Mouse (Mus musculus) frontal cortex, postnatal 36 days (tissue): ENCODE results near the gene Tgm1.

Experiments
- DNase-seq, 2 experiments: peaks; one replicate each; pipeline ENCODE4 v3.0.0; 2022; ENCODE audit warnings: low spot score in 2 of 2

Tgm1 gene

DNA sequence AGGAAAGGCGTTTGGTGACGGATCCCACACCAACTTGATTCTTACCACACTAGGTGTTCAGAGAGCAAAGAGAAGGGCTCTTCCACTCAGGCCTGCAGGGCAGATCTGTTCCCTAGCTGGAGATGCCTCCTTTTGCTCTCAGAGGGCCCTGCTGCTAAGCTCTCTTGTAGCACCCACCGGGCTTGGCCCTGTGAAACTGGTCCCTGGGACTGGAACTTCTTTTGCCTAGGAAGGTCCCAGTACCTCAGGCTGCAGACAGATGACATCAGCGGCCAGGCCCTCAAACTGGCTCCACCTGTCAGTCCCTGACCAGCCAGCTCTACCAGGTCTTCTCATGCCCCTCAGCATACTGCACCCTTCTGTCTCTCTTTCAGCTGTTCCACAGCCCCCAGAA is at the start of gene Tgm1:
Gene Tgm1, minus strand, starts transcription at position 198 of the 394 bp plus-strand sequence.
- DNase-seq: no peak

DNA sequence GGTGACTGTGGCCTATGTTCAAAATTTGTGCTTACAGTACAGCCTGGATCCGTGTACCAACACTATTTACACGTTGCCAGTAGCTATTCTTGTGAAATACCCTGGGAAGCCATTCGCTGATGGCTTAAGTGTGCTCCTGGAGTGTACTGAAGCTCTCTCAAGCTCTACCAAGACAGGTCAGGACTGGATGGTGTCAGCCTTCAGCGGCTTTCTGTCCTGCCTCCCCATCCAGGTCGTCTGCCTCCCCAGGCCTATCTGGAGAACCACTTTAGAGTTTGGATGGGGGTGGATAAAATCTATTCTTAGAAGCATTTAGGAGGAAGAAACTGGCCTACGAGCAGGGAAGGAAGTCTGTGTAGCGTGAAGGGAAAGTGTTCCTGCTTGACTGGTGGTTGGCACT is 49.4 kb upstream of the Tgm1 start:
- peak in 1 of 2 experiments; percentile 17 for DNase-seq

DNA sequence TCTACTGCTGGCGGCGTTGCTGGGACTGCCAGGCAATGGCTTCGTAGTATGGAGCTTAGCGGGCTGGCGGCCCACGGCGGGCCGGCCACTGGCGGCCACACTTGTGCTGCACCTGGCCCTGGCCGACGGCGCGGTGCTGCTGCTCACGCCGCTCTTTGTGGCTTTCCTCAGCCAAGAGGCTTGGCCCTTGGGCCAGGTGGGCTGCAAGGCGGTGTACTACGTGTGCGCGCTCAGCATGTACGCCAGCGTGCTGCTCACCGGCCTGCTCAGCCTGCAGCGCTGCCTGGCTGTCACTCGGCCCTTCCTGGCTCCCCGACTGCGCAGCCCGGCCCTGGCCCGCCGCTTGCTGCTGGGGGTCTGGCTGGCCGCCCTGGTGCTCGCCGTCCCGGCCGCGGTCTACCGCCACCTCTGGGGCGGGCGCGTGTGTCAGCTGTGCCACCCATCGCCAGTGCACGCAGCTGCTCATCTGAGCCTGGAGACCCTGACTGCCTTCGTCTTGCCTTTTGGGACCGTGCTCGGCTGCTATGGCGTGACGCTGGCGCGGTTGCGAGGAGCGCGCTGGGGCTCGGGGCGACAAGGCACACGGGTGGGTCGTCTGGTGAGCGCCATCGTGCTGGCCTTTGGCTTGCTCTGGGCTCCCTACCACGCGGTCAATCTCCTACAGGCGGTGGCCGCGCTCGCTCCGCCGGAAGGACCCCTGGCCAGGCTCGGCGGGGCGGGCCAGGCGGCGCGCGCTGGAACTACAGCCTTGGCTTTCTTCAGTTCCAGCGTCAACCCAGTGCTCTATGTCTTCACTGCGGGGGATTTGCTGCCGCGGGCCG is 48.5 kb upstream of the Tgm1 start:
- peak; percentile 39 to 40 for DNase-seq

GRCm38 (mm10) chr14:55761163-55761562 is 47.4 kb upstream of the Tgm1 start, which contains the start of gene Ltb4r2:
Gene Ltb4r2, plus strand, starts transcription at chr14:55761428.
- DNase-seq: no peak

DNA sequence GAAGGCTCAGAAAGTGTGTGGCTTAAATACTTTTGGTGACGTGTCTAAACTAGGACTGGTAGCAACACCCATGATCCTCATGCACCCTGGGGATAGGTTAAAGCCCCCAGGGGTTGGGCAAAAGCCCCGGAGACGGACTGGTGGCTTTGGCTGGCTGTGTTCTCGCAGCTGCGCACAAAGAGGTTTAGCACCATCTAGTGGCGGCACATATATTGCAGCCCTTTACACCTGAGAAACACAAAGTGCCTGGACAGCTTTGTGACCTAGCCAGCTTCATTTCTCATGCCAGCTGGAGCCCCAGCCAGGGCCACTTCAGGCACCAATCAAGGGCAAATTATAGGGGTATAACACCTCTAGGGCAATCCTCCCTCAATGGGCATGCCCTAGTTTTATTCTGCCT is 46.4 kb upstream of the Tgm1 start:
- peak; percentile 85 to 90 for DNase-seq

- DNase-seq: peak in 1 of 2 experiments; percentile 44
Measured at GRCm38 (mm10) chr14:55758363-55758784, 44.6 kb upstream of the Tgm1 start, which contains the start of gene Cideb. Gene Cideb, minus strand, starts transcription at chr14:55758458.

DNA sequence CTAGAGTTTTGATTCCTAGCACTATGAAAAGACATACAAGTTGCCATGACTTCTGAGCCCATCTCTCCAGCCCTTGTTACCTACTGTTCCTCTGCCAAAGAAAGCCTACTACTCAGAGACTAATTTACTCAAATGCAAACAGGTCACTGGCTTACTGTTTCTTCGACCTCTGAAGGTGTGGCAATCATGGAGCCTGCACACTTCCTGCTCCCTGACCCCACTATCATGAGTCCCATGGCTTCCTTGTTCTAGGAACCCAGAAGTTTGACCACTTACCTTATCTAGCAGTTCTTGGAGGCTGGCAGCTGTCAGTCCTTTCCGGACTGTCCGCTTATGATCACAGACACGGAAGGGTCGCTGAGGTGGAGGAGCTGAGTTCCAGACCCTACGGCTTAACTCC is 43.8 kb upstream of the Tgm1 start:
- DNase-seq: no peak

- DNase-seq: no peak
Measured at GRCm38 (mm10) chr14:55747051-55747847, 33.5 kb upstream of the Tgm1 start.

DNA sequence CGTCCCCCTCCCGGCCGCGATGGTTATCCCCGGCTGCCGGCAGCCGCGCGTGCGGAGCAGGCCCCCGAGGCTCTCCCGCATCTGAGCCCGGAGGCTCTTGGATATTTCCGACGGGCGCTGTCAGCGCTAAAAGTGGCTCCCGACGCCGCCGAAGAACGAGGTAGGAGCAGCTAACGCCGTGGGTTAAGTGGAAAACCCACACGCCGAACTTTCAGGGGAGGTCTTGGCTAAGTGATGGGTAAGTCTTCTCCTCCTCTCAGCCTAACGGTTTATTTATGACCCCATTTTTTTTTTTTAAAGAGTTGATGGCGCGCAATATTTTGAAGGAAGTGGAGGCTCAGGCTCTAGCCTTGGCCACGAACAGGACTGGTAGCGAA is 32.1 kb upstream of the Tgm1 start:
- DNase-seq: no peak

DNA sequence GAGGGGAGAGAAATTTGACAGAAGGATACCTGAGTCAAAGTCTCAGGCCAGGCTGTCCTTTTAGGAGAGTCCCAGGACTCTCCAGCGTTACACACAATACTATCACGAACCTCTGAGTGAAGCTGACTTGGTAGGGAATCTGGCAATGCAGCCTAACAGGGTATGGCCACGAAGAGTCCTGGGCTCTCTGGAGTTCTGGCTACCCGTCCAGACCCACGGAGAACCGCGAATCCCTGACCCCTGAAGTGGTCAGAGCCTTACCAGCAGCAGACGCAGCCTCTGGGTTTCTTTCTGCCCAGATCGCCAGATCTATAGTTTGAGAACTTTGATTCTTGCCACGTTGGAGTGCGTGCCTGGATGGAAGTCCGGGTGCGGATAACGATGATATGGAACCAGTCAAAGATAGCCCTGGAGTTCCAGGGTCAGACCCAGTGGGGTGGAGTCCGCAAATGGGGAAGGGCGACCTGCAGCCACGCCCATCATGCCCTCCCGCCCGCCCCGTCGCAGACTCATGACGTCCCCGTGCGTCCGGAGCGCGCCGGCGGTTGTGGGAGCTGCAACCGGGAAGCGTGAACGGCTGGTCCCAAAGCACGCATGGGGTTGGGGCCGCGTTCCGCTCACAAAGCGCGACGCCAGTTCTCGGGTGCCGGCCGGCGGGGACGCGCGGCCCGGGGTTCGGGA is 31.6 kb upstream of the Tgm1 start, which contains the start of the genes Dhrs1 and Nop9:
Gene Dhrs1, minus strand, starts transcription at position 511 of the 681 bp plus-strand sequence.
Gene Nop9, plus strand, starts transcription at position 514 of the 681 bp plus-strand sequence.
- peak; percentile 84 to 86 for DNase-seq

DNA sequence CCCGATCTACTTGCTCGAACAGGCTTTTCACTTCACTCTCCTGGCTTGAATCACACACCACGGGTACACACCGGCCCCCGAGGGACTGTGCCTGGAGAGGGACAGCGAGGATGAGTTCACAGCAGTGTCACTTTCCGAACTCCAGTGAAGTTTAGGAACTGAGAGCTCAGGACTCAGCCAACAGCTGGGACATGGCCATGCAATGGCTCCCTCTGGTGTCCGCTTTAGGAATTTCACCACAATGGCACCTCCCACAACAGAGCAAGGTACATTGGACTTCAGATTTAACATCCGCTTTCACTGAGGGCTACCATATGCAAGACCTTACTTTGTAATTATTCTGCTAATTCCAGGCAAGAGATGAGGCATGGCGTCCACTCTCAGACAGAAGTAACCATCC is 30.0 kb upstream of the Tgm1 start:
- DNase-seq: peak; percentile 87 to 90

DNA sequence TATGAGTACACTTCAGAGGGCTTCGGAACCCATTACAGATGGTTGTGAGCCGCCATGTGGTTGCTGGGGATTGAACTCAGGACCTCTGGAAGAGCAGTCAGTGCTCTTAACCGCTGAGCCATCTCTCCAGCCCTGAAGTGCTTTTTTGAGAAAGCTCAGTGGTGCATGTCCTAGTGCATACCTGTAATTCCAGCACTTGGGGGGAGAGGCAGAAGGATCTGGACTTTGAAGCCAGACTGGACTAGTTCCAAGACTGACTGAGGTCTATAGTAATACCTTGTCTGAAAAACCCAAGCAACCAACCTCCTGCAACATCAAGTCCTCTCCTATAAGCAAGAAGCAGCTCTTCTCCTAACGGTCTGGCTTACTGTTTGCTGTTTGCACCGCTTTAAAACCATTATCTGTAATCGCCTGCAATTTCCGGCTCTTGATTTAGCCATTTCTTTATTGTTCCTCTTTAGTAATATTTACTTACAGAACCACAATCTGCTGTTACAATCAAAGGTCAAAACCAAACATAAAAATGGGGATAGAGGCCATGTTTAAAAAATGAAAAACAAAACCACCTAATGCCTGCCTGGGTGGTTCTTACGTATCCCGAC is 23.5 kb upstream of the Tgm1 start:
- no peak for DNase-seq

GRCm38 (mm10) chr14:55735758-55736157 is 22.0 kb upstream of the Tgm1 start:
- no peak for DNase-seq

DNA sequence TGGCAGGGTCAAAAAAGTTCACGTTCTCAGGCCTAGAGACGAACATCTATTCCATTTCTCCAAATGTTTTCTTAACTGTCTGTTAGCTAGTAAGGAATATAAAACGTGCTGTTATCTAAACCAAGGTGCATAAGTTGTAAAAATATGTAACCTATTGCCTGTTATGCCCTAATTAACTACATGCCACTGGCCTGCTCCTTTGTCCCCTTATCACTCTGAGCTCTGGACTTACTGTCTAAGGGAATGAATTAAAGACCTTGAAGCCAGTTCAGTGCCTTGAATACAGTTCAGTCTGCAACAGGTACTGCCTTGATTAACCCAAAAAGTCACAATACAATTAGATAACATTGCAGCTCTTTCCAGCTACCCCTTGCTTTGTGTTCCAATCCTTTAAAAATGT is 21.6 kb upstream of the Tgm1 start:
- DNase-seq: no peak

GRCm38 (mm10) chr14:55734869-55735268 is 21.1 kb upstream of the Tgm1 start:
- DNase-seq: no peak

- DNase-seq: no peak
Measured at GRCm38 (mm10) chr14:55733889-55734288, 20.2 kb upstream of the Tgm1 start.

DNA sequence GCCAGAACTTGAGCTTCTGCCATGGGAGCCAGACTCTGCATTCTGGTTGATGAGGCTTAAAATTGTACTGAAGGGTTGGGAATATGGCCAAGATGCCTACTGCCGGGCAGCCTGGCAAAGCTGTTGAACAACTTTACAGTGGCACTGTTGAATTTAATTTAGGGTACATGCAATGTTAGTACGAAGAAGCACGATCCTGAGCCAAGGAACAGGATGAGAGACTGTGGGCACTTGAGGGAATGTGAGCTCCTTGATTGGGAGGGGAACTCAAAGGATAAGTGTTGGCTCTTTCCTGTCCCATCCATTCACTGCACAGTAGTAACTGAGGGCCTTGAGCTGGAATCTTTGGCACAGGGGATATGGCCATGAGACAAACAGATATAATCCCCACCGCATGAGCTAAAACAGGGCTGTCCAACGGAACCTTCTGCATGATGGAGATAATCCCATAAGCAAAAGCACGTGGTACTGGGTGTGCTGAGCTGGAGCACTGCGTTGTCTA is 16.9 kb upstream of the Tgm1 start:
- peak in 1 of 2 experiments; percentile 51 for DNase-seq

DNA sequence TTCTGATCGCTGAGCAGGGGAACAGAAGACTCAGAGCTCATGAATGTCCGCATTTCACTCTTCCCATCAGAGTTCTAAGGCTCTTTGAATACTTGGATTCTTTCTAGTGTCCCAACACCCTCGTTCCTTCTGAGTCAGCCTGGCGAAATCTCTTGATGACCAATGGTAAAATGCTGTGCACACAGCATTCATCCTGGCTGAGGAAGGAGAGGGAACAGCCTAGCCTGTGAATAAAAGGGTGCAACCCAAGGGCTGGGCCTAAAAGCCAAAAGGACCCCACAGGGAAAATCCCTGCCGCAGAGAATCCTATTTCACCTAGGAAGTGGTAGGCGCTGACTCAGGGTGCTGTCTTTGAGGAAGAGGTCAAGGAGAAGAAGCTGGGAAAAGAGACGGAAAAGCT is 16.4 kb upstream of the Tgm1 start:
- no peak for DNase-seq

GRCm38 (mm10) chr14:55727889-55728685 is 14.4 kb upstream of the Tgm1 start:
- DNase-seq: no peak

GRCm38 (mm10) chr14:55726261-55726660 is 12.5 kb upstream of the Tgm1 start:
- no peak for DNase-seq
